Mouse (Mus musculus): Measurements from ENCODE around the gene Cntnap2.

GRCm38 (mm10) chr6:47044385-47045200, 1985.4 kb downstream of the Cntnap2 start:
- TF ChIP-seq CTCF (IDR thresholded peaks at IDR 0.05; ENCODE audit: low read depth, low read length) (no peak), POLR2A (IDR thresholded peaks at IDR 0.05; ENCODE audit: borderline replicate concordance, low read depth, low read length) (no peak)
